Mouse (Mus musculus): ENCODE data around the gene Tigd2. TPM values are rescaled to one million over a fixed set of nuclear protein-coding genes. Genes with fewer than 3 reads are reported as not detected.

Tigd2 gene
- total RNA-seq, 2 experiments from 2014 or later: 12.3 to 15.9 TPM

GRCm38 (mm10) chr6:59250536-59250935, 41.9 kb downstream of the Tigd2 start:
- no peak for ATAC-seq (ENCODE audit: poor library complexity, severe bottlenecking)

GRCm38 (mm10) chr6:59255909-59256308, 47.2 kb downstream of the Tigd2 start:
- ATAC-seq (ENCODE audit: poor library complexity, severe bottlenecking): no peak

Other genes with a start within 250 kb of the Tigd2 start
- 0.07 TPM in 1 of 2 replicates, not detected in the other for gene Fam13a, start 184.3 kb upstream of the Tigd2 start, total RNA-seq (2015)
- not detected in 2 replicates for gene Fam13a, start 184.3 kb upstream of the Tigd2 start, total RNA-seq (2017)
- gene Gprin3, start 217.4 kb downstream of the Tigd2 start, total RNA-seq (2015): 4.4 and 5.5 TPM in 2 replicates
- 3.3 and 4.2 TPM in 2 replicates for gene Gprin3, start 217.4 kb downstream of the Tigd2 start, total RNA-seq (2017)

Data from megakaryocyte, adult 5-6 weeks (primary cell).